ENCODE assay signal across 10 mouse cellular contexts in genomic region chr17:36355343-36355742, GRCm38 (mm10). TPM values are rescaled to one million over a fixed set of nuclear protein-coding genes. Genes with fewer than 3 reads are reported as not detected.
DNase-seq lines count a peak whose midpoint lies in the region; ATAC-seq lines count a peak whose summit lies in the region.
"Not testable (repeated sequence)": the region's sequence is repeated elsewhere in the genome, so short reads cannot be mapped to it uniquely, and the experiment has no call there.
"Had no signal": no experiment of that assay in that cellular context is flagged by ENCODE, and none has a peak within 500 bp of the region (broad histone marks: within the 10 kb centered on the region; RNA-seq: fewer than 3 reads in every experiment).

No protein-coding gene starts in this region.

- H3K4me3 ChIP-seq in hindbrain, embryonic 13.5 days: not testable (repeated sequence)

- not testable (repeated sequence) for H3K36me3 ChIP-seq in hindbrain, embryonic 13.5 days

- peak; percentile 62; the same call in 1 of the 2 replicates for ATAC-seq in frontal cortex, adult (ENCODE audit: low TSS enrichment)
- peak; percentile 84; the same call in 1 of the 2 replicates for ATAC-seq in hindbrain, embryonic 13.5 days (ENCODE audit: low FRiP score)

- H3K27ac ChIP-seq in hindbrain, embryonic 13.5 days: not testable (repeated sequence)

- not testable (repeated sequence) for H3K4me2 ChIP-seq in hindbrain, embryonic 13.5 days

- H3K9me3 ChIP-seq in hindbrain, embryonic 13.5 days: not testable (repeated sequence)

- not testable (repeated sequence) for H3K4me1 ChIP-seq in hindbrain, embryonic 13.5 days (replicated peaks)

- DNase-seq in MEL-GATA-1-ER (ENCODE audit: extremely low read depth, low read depth): peak; percentile 19
- DNase-seq in cerebellum, adult 8-10 months: peak; percentile 47
- peak; percentile 73 for DNase-seq in layer of hippocampus, adult 9-10 months (ENCODE audit: low spot score)
- DNase-seq in lung, postnatal 14 days: peak; percentile 50
- DNase-seq in retina, adult 2 months (ENCODE audit: low read depth, low spot score): peak; percentile 46
- peak; percentile 49 to 72 for DNase-seq in thymus, postnatal 36 days

- H3K27me3 ChIP-seq in hindbrain, embryonic 13.5 days: not testable (repeated sequence)

- not testable (repeated sequence) for H3K9ac ChIP-seq in hindbrain, embryonic 13.5 days

RNA-seq across cellular contexts. Expression of gene H2-M10.3, which starts 12.9 kb away (rescaled TPM):
- not detected in 2 replicates for polyA plus RNA-seq in hindbrain, embryonic 13.5 days (2015; fragmentation: Nextera tagmentation; extraction: Ambion mirVana)
- polyA plus RNA-seq: heart, embryonic 13.5 days; macrophage had no signal

RNA-seq across cellular contexts. Expression of gene H2-M10.1, which starts 29.4 kb away (rescaled TPM):
- polyA plus RNA-seq in hindbrain, embryonic 13.5 days (2015; fragmentation: Nextera tagmentation; extraction: Ambion mirVana): not detected in 2 replicates
- polyA plus RNA-seq: heart, embryonic 13.5 days; macrophage had no signal

Comparison
In these comparisons a context has a peak if more than half of its experiments do, and no peak if none do; other contexts are left out.
1. DNase-seq: peak in every context shown above with its lines; median percentile 73 in layer of hippocampus, adult 9-10 months; 60 in thymus, postnatal 36 days; 50 in lung, postnatal 14 days; 47 in cerebellum, adult 8-10 months; 46 in retina, adult 2 months; 19 in MEL-GATA-1-ER.